Mouse (Mus musculus) thymus, postnatal 4 days (tissue): Measurements from ENCODE around the gene Lypd6.

Experiments used
- DNase-seq: peaks from one replicate; pipeline ENCODE4 v3.0.0; 2021

Lypd6 gene

GRCm38 (mm10) chr2:50066246-50066967 lies at the start of gene Lypd6:
Gene Lypd6 (plus strand): TSS chr2:50066429.
- DNase-seq, result peak; percentile 34

GRCm38 (mm10) chr2:50019477-50019876 lies 46.8 kb upstream of the Lypd6 start:
- DNase-seq, result no peak

GRCm38 (mm10) chr2:50025549-50025948 lies 40.7 kb upstream of the Lypd6 start:
- no peak for DNase-seq

- DNase-seq, result no peak
Measured at GRCm38 (mm10) chr2:50028930-50029329, 37.3 kb upstream of the Lypd6 start.

- DNase-seq, result no peak
Measured at GRCm38 (mm10) chr2:50044170-50044870, 21.9 kb upstream of the Lypd6 start.

- DNase-seq, result no peak
Measured at GRCm38 (mm10) chr2:50044871-50045470, 21.3 kb upstream of the Lypd6 start.

- DNase-seq, result no peak
Measured at GRCm38 (mm10) chr2:50045841-50046240, 20.4 kb upstream of the Lypd6 start.

- no peak for DNase-seq
Measured at GRCm38 (mm10) chr2:50048442-50048841, 17.8 kb upstream of the Lypd6 start.

- no peak for DNase-seq
Measured at GRCm38 (mm10) chr2:50053893-50054292, 12.3 kb upstream of the Lypd6 start.

GRCm38 (mm10) chr2:50065902-50066245 lies 355 bp upstream of the Lypd6 start:
- DNase-seq, result no peak

GRCm38 (mm10) chr2:50066968-50067315 lies 713 bp downstream of the Lypd6 start:
- no peak for DNase-seq

- no peak for DNase-seq
Measured at GRCm38 (mm10) chr2:50069571-50070295, 3.5 kb downstream of the Lypd6 start.

GRCm38 (mm10) chr2:50072158-50072557 lies 5.9 kb downstream of the Lypd6 start:
- DNase-seq, result no peak

- no peak for DNase-seq
Measured at GRCm38 (mm10) chr2:50084746-50085145, 18.5 kb downstream of the Lypd6 start.

- no peak for DNase-seq
Measured at GRCm38 (mm10) chr2:50087761-50088160, 21.5 kb downstream of the Lypd6 start.

GRCm38 (mm10) chr2:50096336-50096735 lies 30.1 kb downstream of the Lypd6 start:
- DNase-seq, result no peak

- DNase-seq, result no peak
Measured at GRCm38 (mm10) chr2:50100364-50101151, 34.3 kb downstream of the Lypd6 start.

GRCm38 (mm10) chr2:50101152-50101450 lies 34.9 kb downstream of the Lypd6 start:
- no peak for DNase-seq

GRCm38 (mm10) chr2:50103850-50104503 lies 37.7 kb downstream of the Lypd6 start:
- DNase-seq, result no peak

- no peak for DNase-seq
Measured at GRCm38 (mm10) chr2:50105590-50105989, 39.4 kb downstream of the Lypd6 start.

- no peak for DNase-seq
Measured at GRCm38 (mm10) chr2:50105992-50106391, 39.8 kb downstream of the Lypd6 start.

GRCm38 (mm10) chr2:50106879-50107278 lies 40.6 kb downstream of the Lypd6 start:
- DNase-seq, result no peak
